Mouse (Mus musculus) heart, postnatal 36 days (tissue): ENCODE results near the gene Ank2. TPM values are rescaled to one million over a fixed set of nuclear protein-coding genes. Genes with fewer than 3 reads are reported as not detected.

Experiments
- DNase-seq, 2 experiments: peaks; one replicate each; pipeline ENCODE4 v3.0.0; 2021 to 2022
- intact Hi-C: fragments of 180-260 bp; cut with DNase I; formaldehyde crosslinking; loops from one replicate; pipeline ENCODE4 v1.15.1; 2025
- total RNA-seq, 2 experiments: library from RNA; stranded (reverse); gene quantifications; 2 replicates each; pipeline ENCODE4 v1.2.3; 2021

Ank2 gene
- total RNA-seq, 2 experiments from 2014 or later: 334 to 351 TPM

DNA sequence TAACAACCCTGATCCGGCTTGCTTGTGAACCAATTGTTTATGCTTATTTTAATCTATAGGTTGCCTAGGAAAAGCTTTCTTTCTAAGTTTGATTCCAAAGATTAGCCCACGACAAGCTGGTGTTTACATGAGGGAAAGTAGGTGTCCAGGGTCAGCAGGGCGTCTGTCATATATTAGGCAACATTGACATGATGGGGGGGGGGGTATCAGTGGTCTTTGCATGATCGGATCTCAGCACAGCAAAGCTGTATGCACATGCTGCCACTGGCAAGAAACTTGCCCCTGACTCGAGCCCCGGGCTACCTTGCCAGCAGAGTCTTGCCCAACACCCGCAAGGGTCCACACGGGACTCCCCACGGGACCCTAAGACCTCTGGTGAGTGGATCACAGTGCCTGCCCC is 358.6 kb downstream of the Ank2 start:
- DNase-seq: no peak
- intact Hi-C loops: no loop called here

DNA sequence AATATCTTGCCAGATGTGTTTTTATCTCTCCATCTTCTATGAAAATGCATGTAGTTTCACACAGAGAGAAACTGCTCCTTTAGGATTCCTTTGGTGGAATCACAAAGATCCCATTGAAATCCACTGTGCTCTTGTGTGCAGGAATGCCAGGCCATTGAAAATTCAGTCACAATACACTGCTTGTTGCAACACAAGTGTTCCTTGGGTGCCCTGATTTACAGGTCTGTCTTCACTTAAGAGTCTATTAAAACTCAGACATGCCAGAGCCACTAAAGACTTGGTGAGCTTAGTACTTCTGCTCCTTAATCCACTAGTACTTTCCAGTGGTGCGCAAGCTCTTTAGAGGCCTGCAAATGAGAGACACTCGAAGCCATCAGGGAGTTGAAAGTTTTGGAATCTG is 359.5 kb downstream of the Ank2 start:
- intact Hi-C loops: no loop called here
- DNase-seq: no peak

DNA sequence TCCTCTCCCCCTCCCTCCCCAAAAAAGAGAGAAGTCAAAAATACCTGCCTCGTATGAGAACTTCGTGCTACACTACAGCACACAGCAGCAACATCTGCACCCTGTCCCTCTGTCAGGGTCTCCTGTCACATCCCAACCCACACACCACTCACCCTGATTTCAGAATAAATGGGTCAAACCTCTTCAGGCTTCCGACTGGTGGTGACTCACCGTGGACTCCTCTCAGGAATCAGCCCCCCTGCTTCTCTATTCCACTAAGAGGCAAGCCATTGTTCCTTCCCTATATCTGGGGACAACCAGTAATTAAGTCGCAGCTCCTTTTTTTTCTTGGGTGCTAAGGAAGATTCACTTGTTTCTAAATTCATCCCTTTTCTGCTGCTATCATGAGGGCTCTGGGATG is 361.6 kb downstream of the Ank2 start:
- DNase-seq: no peak
- intact Hi-C loops: no loop called here

DNA sequence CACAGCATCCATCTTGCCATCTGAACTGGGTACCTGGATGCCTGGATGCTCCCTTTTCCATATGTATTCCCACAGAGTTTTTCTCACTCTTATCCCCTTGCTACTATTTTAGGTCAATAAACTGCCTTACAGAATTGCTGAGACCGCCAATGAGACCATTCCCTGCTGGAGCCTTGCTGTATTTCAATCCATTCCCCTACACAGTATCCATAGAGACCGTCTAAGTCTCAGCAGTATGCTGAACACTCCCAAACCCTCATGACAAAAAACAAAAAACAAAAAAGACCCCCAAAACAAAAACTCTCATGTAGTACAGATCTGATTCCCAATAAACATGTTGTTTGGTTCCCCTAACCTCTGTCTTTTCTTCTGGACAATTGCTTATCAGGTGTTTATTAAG is 365.1 kb downstream of the Ank2 start:
- intact Hi-C loops: no loop called here
- no peak for DNase-seq

DNA sequence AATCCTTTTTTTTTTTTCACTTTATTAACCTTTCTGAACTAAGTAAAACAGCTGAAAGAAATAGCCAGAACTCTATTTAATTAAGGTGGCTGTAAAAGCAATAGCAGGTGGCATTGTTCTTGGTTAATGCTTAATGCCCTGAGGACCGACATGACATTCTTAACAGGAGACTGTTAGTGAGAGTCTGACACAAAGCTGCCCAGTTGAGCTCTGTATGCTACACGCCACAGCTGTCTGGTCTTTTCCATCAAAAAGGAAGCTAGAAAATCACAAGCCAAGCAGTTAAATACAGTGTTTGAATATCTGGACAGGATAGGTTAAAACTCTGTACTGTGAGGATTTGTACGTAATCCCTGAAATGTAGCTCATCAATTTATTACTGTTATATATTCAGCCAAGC is 368.1 kb downstream of the Ank2 start:
- no peak for DNase-seq
- intact Hi-C loops: no loop called here

DNA sequence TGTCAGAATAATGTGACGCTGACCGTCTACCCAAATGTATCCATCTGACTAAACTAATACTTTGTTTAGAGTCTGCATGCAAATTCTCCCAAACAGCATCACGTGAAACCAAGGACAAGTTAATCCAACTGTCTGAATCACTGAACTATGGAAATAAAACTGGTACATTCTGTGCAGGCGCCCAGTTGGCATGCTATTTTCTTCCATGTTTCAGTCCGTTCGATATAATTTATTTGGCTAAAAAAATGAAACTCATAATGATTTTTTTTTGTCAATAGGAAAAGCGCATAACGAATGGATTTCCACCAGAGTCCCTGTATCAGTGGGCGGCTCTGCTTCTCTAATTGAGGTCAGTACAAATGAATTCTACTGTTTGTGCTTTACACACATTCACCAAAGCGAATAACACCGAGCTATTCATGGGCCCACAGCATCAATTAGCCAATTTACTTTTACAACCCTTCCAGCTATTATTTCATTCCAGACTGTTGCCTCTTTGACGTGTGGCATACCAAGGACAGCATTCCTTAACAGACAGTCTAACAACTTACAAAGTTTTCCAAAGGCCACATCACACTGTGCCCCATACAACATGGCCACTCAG is 368.9 kb downstream of the Ank2 start:
- intact Hi-C loops: no loop called here
- no peak for DNase-seq

DNA sequence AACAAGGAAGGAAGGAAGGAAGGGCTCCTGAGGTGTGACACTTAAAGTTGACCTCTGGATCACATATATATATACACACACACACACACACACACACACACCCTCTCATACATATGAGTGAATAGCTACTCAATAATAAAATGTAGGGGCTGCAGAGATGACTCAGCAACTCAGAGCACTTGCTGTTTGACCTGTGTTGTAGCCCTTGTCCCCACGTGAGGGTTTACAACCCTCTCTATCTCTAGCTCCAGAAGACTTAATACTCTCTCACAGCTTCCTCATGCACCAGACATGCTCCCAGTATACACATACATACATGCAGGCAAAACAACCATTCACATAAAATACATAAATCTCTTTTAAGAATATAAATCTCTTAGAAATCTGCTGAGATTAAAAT is 369.4 kb downstream of the Ank2 start:
- DNase-seq: no peak
- intact Hi-C loops: no loop called here

DNA sequence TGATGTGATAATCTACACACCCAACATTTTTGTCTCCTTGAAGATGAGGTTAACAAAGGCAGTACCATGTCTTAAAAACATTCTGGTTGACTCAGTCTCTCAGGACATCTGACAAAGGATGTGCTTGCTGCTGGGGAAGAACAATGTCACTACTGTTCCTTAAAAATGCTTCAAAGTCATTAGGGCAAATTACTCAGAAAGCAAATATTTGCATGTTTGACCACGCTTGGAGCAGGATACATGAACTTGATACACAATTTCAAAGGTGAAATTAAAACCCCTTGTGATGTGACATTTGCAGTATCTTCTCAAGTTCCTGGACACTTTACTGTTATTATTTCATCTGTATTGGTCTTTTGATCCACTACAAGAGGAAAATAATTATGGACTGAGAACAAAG is 371.5 kb downstream of the Ank2 start:
- intact Hi-C loops: no loop called here
- no peak for DNase-seq

DNA sequence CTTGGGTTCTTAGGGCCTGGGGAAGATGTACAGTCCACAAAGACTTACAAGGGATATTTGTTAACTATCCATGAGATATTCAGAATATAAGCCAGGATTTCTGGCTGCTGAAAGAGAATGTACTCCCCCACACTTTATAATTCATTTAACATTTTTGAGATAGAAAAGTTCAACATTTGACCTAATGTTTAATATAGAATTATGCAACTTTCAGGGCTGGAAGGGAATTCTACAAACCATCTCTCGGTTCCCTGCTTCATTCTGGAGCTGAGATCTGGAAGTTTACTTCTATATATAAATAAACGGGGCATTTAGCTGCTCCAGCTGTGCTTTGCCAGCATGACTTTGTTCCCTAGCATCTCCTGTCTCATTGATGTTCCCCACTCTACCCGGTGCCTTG is 372.9 kb downstream of the Ank2 start:
- intact Hi-C loops: no loop called here
- DNase-seq: no peak

DNA sequence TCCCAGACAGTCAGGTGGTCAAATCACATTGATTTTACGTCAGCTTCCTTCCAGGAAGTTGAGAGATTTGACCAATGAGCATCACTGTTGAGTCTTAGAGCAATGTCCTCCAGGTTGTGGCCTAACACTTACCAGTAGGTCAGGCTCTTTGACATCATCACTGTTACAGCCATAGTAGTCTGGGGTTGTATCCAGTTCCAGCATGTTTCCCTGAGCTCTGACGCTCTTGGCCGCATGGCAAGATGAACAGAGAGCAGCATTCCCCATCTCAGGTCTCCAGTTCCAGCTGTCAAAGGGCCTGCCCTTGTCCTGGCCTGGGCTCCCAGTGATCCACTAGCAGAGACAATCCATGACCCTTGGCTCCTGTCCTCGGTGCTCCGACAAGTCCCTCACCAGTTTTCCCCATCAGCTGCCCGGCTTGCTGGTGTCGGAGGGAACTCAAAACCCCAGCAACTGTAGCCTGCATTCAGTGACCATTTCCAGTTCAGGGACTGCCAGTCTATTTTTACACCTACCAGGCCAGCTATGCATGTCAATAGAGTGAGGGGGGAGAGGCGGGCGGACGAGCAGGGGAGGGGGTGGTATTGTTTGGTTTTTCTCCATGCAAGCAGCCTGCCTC is 374.7 kb downstream of the Ank2 start:
- peak; percentile 16 to 34 for DNase-seq
- intact Hi-C loops: no loop called here

DNA sequence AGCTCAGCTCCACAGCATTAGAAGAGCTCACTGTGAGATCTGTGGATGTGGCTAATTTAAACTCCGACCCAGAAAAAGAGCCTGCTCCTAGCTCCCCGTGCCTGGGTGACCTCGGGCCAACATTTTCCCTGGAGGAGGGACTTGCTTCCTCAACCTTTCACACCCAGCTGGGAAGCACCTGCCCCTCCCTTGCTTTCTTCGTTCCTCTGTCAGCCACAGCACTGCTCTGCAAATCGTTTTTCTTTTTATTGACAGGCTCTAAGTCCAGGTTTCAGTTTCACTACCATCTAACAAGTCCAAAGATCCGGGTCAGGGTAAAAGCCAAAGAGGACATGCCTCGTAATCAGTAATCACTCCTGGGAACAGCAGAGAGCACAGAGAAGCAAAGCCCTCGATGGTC is 375.8 kb downstream of the Ank2 start:
- peak; percentile 14 to 28 for DNase-seq
- intact Hi-C loops: no loop called here

DNA sequence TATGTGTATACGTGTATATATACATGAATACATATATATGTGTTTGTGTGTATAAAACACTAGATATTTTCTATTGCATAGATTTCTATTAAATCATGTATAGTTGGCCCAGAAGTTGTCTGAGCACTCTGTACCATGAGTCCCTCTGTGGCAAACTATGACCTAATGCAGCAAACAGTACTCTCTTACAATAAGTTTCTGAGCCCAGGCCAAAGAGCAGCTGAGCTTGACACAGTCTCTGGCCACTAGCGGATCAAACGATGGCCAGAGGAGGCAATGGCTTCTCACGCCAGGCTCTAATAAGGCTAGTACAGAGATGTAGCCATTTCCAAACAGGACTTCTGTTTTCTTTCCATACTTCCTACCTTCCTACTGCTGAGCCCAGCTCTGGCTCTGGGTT is 380.4 kb downstream of the Ank2 start:
- no peak for DNase-seq
- intact Hi-C loops: no loop called here

DNA sequence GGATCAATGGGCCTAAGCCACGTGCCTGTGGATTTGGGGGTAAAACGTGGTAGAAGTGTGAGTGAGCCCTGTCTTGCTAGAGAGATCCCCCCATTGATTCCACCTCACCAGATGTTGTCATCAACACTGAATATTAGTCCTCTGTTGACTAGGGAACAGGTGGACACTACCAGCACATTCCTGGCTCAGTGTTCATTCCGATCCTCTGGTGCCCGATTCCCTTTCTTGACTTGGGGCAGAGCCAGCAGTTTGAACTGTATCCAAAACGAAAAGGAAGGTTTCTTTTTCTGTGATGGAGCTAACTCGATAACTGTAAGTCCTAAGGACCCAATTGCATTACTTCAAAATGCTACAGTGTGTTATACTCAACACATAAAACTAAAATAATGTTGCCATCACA is 382.9 kb downstream of the Ank2 start:
- no peak for DNase-seq

DNA sequence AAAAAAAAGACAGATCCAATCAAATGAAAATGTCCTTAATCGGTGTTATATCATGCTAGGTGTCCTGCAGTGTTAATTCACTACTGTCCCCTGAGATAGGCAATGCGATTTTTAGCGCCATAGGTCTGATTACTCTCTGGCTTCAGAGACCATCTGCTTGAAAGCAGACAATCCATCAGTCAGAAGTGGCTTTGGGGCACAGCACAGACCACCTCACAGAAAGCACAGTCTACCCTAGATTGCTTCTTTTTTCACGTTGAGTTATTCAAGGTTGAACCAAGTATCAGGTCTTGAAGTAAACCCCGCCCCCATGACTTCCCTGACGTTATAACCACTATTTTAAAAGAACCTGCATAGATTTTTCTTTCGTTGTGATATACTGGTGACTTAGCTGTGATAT is 385.9 kb downstream of the Ank2 start:
- DNase-seq: no peak
- intact Hi-C loops: no loop called here

More for the DNA sequence above, 382.9 kb downstream of the Ank2 start:
- intact Hi-C loops: no loop called here

DNA sequence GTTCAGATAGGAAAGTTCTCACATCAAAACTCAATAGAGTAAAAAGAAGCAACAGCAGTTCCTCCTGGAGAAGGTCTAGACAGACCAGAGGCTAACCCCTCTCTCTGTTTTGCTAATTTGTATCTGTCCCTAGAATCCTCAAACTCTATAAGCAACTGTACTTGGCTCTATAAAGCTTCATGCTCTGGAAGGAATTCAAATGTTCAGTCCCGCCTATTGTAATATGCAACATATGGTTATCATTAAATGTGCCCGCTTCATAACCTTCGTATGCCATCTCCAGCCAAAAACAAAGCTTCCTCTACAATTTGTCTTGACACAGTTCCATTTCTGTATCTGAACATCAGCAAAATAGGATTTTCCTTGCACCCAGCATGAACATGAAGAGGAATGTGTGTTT is 389.7 kb downstream of the Ank2 start:
- no peak for DNase-seq
- intact Hi-C loops: no loop called here

DNA sequence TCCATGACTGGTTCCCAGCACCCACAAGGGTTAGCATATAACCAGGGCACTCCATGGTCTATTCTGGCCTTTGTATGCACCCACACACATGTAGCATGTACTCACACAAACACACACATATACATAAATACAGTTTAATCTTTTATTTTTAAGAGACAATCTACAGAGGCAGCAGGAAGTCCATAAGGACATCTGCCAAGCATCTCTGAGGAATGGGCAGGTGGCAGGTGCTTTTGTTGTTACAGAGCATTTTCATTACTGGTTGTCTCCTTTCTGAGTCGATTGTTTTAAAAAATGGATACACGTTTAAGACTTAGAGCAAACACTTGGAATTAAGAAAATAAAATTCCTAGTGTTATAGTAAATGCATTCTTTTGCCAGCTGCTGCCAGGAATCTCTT is 390.7 kb downstream of the Ank2 start:
- intact Hi-C loops: no loop called here
- DNase-seq: no peak

DNA sequence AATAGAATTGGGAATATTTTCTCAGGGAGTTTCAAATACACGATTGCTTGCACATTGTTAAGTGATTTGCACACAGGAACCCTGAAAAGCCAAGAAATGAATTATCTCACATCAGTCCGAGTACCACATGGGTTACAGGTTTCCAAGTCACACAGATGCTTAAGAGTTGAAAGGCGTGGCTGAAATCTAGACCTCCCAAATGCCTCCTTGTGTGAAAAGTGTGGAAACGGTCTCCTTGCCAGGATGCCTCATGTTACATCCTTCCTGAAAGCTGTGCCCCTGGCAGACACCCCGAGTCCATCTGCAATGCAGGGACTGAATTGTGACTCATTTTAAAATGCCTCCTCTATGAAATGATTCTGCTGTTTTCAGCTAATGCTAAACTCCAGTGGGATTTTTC is 391.9 kb downstream of the Ank2 start:
- intact Hi-C loops: no loop called here
- peak in 1 of 2 experiments; percentile 15 for DNase-seq

DNA sequence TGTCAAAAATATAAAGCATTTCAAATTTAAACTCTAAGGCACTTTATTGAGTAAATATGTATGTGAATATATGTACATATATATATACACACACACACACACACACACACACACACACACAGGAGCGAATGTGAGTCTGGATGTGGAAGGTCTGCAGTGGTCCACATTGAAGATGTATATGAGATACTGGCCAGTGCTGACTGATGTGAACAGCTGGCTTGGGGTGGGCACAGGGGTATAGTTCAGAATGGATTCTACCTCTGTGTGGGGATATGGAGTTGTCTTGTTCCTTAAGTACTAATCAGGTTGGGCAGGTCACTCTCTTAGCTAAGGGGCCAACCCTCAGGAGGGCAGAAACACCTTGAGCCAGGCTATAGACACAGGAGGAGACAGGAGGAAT is 397.8 kb downstream of the Ank2 start:
- no peak for DNase-seq
- intact Hi-C loops: no loop called here

DNA sequence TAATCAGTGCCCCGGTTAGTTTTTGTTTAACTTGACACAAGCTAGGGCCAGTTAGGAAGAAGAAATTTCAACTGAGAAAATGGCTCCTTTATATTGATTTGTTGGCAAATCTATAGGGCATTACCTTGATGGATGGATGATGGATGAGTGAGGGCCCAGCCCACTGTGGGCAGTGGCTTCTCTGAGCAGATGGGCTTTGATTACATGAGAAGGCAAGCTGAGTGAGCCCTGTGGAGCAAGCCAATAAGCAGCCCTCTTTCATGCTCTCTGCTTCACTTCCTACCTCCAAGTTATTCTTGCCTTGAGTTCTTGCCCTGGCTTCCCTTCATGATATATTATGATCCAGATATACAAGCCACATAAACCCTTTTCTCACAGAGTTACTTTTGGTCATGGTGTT is 401.4 kb downstream of the Ank2 start:
- intact Hi-C loops: no loop called here
- no peak for DNase-seq

DNA sequence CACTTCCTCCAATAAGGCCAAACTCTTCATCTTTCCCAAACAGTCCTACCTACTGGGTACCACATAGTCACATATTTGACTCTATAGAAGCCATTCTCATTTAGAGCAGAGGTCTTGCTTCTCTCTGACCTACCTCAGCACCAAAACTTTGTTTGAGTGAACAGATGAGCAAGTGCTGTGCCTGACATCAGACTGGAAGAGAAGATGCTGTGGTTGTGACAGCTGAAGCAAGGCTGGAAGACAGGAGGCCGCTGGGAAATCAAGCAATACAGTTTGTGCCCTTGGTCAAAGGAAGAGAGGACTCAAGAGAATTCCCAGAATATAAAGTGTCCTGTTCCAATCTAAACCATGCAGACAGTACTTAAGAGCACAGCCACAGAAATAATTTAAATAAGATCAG is 402.0 kb downstream of the Ank2 start:
- no peak for DNase-seq
- intact Hi-C loops: no loop called here

DNA sequence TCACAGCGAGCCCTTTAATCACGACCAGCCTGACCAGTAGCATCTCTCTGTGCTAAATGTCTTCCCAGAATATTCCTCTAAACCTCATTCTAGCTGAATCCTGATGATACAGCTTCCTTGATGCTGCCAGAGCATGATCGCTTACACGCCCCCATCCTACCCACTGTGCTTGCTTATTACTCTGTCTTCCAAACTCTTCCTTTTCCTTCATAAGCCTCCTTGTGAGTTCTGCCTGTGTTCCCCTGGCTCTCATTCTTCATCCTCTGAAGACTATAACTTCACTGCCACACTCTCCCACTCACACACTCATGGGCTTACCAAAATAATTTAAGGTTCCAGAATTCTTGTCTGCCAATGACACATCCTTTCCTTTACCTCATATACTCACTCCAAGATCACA is 405.5 kb downstream of the Ank2 start:
- intact Hi-C loops: no loop called here
- no peak for DNase-seq

DNA sequence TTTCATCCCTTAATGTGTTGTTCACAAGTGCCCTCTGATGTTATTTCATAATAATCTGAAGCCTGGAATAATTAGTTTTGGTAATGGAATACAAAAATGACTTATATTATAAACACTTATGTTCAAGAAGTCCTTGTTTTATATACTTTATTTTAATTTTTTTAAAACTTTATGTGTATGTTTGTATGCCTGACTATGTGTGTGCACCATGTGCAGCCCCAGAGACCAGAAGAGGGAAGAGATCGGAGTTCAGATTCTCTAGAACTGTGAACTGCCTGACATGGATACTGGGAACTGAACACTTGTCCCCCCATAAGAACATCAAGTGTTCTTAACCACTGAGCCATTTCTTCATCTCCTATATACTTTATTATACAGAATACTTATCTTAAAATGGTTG is 411.6 kb downstream of the Ank2 start:
- DNase-seq: no peak
- intact Hi-C loops: no loop called here
